ENCODE assay signal across 9 mouse cellular contexts in the genomic region with DNA sequence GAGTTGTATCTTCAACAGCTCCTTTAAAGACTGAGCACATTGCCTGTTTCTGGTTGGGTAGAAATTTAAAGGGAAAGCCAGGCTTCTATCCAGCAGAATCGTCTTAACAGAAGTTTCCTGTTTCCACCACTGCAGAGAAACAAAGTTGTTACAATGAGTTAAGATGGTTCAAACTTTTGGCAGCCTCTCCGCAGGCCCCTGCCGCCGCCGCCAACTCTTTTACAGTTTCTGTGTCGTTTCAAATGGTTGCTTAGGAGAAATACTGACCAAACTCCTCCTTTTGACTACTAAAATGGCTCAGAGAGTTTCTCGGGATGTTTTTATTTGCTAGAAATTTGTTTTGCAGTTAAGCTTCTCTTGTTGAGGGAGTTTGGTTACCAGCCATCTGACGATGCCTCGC.
DNase-seq lines count a peak whose midpoint lies in the region; ATAC-seq and TF ChIP-seq lines count a peak whose summit lies in the region.
"Had no signal": no experiment of that assay in that cellular context is flagged by ENCODE, and none has a peak within 500 bp of the region (broad histone marks: within the 10 kb centered on the region; RNA-seq: fewer than 3 reads in every experiment).

No protein-coding gene starts in this region.

- no peak overlapping the region for H3K9ac ChIP-seq in embryonic facial prominence, embryonic 11.5 days (replicated peaks; ENCODE audit: low read length)
- H3K9ac ChIP-seq in heart, embryonic 12.5 days: no peak overlapping the region

- DNase-seq in kidney, adult 2 months: peak; percentile 48
- DNase-seq in kidney, adult 9 months: no peak
- DNase-seq in embryonic facial prominence, embryonic 11.5 days (ENCODE audit: low spot score): peak; percentile 6
- DNase-seq in layer of hippocampus, postnatal 10 days (ENCODE audit: low spot score in 2 of 2): peak; percentile 30 to 35
- DNase-seq in right cerebral cortex, adult 2 months (ENCODE audit: low spot score in 2 of 2): peak; percentile 33 to 34
- no peak for DNase-seq in spleen, adult 18-20 months

- H3K36me3 ChIP-seq in kidney, adult 2 months (ENCODE audit: control insufficient read depth, insufficient read depth, low read length): no peaks in the 10 kb centered on the region
- no peaks in the 10 kb centered on the region for H3K36me3 ChIP-seq in embryonic facial prominence, embryonic 11.5 days (replicated peaks; ENCODE audit: control insufficient read depth, insufficient read depth, low read depth, low read length)
- no peaks in the 10 kb centered on the region for H3K36me3 ChIP-seq in heart, embryonic 12.5 days
- H3K36me3 ChIP-seq: G1E had no signal

- no peak overlapping the region for H3K4me3 ChIP-seq in kidney, adult 2 months (ENCODE audit: insufficient read depth, low read depth, low read length)
- no peak overlapping the region for H3K4me3 ChIP-seq in embryonic facial prominence, embryonic 11.5 days (ENCODE audit: low read depth, low read length)
- H3K4me3 ChIP-seq in heart, embryonic 12.5 days: no peak overlapping the region

- no peak for TF ChIP-seq POLR2A in kidney, adult 2 months (IDR thresholded peaks at IDR 0.05; ENCODE audit: low read depth, low read length)

- H3K4me2 ChIP-seq in embryonic facial prominence, embryonic 11.5 days (ENCODE audit: low read depth, low read length): no peak overlapping the region
- peak overlapping the region; percentile 39 for H3K4me2 ChIP-seq in heart, embryonic 12.5 days

- H3K27ac ChIP-seq in kidney, adult 2 months (ENCODE audit: insufficient read depth, low read depth, low read length): no peak overlapping the region
- H3K27ac ChIP-seq in embryonic facial prominence, embryonic 11.5 days (replicated peaks; ENCODE audit: low read depth, low read length): peak overlapping the region; percentile 36; the same call in 1 of the 2 replicates
- no peak overlapping the region for H3K27ac ChIP-seq in heart, embryonic 12.5 days (ENCODE audit: poor library complexity, severe bottlenecking)

- peaks cover 15% of the 10 kb centered on the region; the same call in 1 of the 2 replicates for H3K4me1 ChIP-seq in kidney, adult 2 months (ENCODE audit: control insufficient read depth, insufficient read depth, low read length)
- H3K4me1 ChIP-seq in embryonic facial prominence, embryonic 11.5 days (ENCODE audit: control insufficient read depth, insufficient read depth, low read length): no peaks in the 10 kb centered on the region; the same call in 1 of the 2 replicates
- H3K4me1 ChIP-seq in heart, embryonic 12.5 days (replicated peaks): peaks cover 24% of the 10 kb centered on the region

- no peaks in the 10 kb centered on the region for H3K27me3 ChIP-seq in kidney, adult 2 months (replicated peaks; ENCODE audit: control insufficient read depth, insufficient read depth, low read length)
- H3K27me3 ChIP-seq in embryonic facial prominence, embryonic 11.5 days (ENCODE audit: control insufficient read depth, insufficient read depth, low read length): no peaks in the 10 kb centered on the region
- H3K27me3 ChIP-seq in heart, embryonic 12.5 days (replicated peaks): no peaks in the 10 kb centered on the region

- no peak for TF ChIP-seq CTCF in kidney, adult 2 months (conservative IDR thresholded peaks at IDR 0.05; ENCODE audit: insufficient read depth, insufficient read length, low read depth, low read length)

- no peaks in the 10 kb centered on the region for H3K9me3 ChIP-seq in embryonic facial prominence, embryonic 11.5 days (replicated peaks; ENCODE audit: control insufficient read depth, low read length)
- H3K9me3 ChIP-seq in heart, embryonic 12.5 days (replicated peaks): no peaks in the 10 kb centered on the region
- H3K9me3 ChIP-seq: G1E had no signal

- ATAC-seq in embryonic facial prominence, embryonic 11.5 days (replicated peaks; ENCODE audit: insufficient number of reproducible peaks, low FRiP score, low TSS enrichment, low read depth): no peak
- ATAC-seq in heart, embryonic 12.5 days (ENCODE audit: insufficient number of reproducible peaks, low FRiP score): no peak
- no peak for ATAC-seq in granulocyte monocyte progenitor cell, adult 5-6 weeks (replicated peaks; ENCODE audit: poor library complexity, severe bottlenecking)

- WGBS in kidney, adult 2 months: 40% methylated on average over 9 of the region's 9 CpGs
- 10% methylated on average over 9 of the region's 9 CpGs for WGBS in embryonic facial prominence, embryonic 11.5 days
- WGBS in heart, embryonic 12.5 days: 22% methylated on average over 9 of the region's 9 CpGs

Comparison
In these comparisons a context has a peak if more than half of its experiments do, and no peak if none do; other contexts are left out.
1. DNase-seq: peak in kidney, adult 2 months (single experiment), embryonic facial prominence, embryonic 11.5 days (single experiment), layer of hippocampus, postnatal 10 days (2 of 2) and right cerebral cortex, adult 2 months (2 of 2); none in kidney, adult 9 months (single experiment) and spleen, adult 18-20 months (0 of 2).